Mouse (Mus musculus) cerebellum, adult 2 months (tissue): ENCODE measurements around the gene Cd6. TPM values are rescaled to one million over a fixed set of nuclear protein-coding genes. Genes with fewer than 3 reads are reported as not detected.

Experiments
- DNase-seq, 2 experiments: peaks; one replicate each; pipeline ENCODE4 v3.0.0; 2021
- H3K27ac ChIP-seq: fragments of 200-500 bp; 2 replicates; pipeline ENCODE4 v1.5.1; 2012; ENCODE audit warnings: low read length, control low read depth, inconsistent platforms; ENCODE audit not compliant: insufficient read depth
- H3K27me3 ChIP-seq: fragments of 200-500 bp; 2 replicates; pipeline ENCODE4 v1.6.1; 2012; ENCODE audit warnings: inconsistent platforms, mild to moderate bottlenecking, low read length, moderate library complexity; ENCODE audit not compliant: control insufficient read depth, insufficient read depth
- H3K4me1 ChIP-seq: fragments of 200-500 bp; 2 replicates; pipeline ENCODE4 v1.6.1; 2011; ENCODE audit warnings: low read length; ENCODE audit not compliant: control insufficient read depth, insufficient read depth
- H3K4me3 ChIP-seq: fragments of 200-500 bp; replicated peaks from 2 replicates; pipeline ENCODE3; 2011; ENCODE audit warnings: mild to moderate bottlenecking, low read depth, low read length, control low read depth; ENCODE audit not compliant: insufficient read depth
- CTCF ChIP-seq: fragments of 200-500 bp; IDR thresholded peaks from 2 replicates; pipeline ENCODE4 v1.5.1; 2011; ENCODE audit warnings: low read depth, mild to moderate bottlenecking, control low read depth, low read length, moderate library complexity, borderline replicate concordance; ENCODE audit not compliant: insufficient read depth
- POLR2A ChIP-seq: fragments of 200-500 bp; IDR thresholded peaks from 2 replicates; pipeline ENCODE4 v1.6.1; 2011; ENCODE audit warnings: low read length, control low read depth, borderline replicate concordance; ENCODE audit not compliant: insufficient read depth
- WGBS: fragments of 180-500 bp; shearing (Covaris S2); methylation state at CpG from one replicate; pipeline ENCODE4 v1.1.7; 2018; 5-methylcytosine and 5-hydroxymethylcytosine counted together
- polyA plus RNA-seq: library from polyadenylated mRNA; depleted of rRNA; stranded (reverse); fragments of >200 nt; gene quantifications from 2 replicates; pipeline ENCODE4 v1.2.3, GENCODE M21; 2012

Cd6 gene
- polyA plus RNA-seq, 1 experiment, result 0.10 TPM

DNA sequence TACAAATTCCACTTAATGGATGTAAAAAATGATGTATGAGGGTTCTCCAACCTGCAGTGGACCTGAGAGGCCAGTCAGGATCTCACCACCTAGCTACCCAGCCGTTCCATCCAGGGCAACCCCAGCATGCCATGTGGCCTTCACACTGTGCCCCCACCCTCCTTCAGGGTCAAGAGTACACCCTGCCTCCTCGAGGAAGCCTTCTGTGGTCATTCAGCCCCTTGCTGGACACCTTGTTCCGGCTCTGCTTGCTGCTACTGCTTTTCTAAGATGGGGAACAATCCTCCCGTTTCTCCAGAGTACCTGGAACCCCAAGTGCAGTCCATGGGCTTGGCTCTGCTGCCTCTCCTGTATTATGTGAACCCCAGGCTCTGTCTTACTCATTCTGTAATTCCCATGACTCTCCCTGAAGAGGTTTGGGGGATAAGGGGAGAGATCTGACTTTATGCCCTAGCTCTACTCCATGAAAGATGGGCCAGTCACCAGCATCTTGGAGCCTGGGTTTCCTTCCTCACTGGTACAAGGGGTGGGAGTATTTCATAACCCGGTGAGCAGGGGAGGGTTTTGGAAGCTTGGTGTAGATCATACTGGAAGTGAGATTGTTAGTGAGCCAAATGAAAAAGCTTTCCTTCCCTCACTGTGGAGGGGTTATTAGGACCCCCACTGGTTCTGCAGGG is 38.2 kb upstream of the Cd6 start:
- TF ChIP-seq CTCF (no peak), POLR2A (no peak)
- H3K4me3 ChIP-seq, result peak overlapping the region; percentile 99
- H3K27me3 ChIP-seq, result no peaks in the 10 kb centered on the region
- DNase-seq, result peak in 1 of 2 experiments; percentile 56
- peak overlapping the region; percentile 91 for H3K27ac ChIP-seq
- 2% methylated on average over 5 of the region's 5 CpGs for WGBS
- H3K4me1 ChIP-seq, result peaks cover 46% of the 10 kb centered on the region

DNA sequence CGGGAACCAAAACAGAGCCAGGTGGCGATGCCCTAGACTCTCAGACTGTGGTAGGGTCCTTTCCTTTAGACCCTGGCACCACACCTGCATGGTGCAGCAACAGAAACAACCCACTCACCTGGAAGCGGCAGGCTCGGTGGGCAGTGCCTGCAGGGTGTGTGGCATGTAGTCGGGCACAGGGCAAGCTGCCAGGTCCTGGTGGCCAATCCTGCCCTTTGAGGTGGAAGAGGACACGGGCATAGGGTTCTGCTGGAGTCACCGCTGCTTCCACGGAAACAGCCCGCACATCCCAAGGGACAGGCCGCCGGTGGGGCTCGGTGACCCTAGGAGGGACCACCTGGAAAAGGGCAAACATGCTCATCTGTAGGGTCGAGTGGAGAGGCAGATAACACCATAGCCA is 36.5 kb upstream of the Cd6 start:
- H3K27ac ChIP-seq, result peak overlapping the region; percentile 72
- 15% methylated on average over 13 of the region's 13 CpGs for WGBS
- DNase-seq, result peak; percentile 76 to 77
- peak overlapping the region; percentile 99 for H3K4me3 ChIP-seq
- H3K27me3 ChIP-seq, result no peaks in the 10 kb centered on the region
- H3K4me1 ChIP-seq, result peaks cover 34% of the 10 kb centered on the region
- TF ChIP-seq POLR2A (no peak), CTCF (no peak)

DNA sequence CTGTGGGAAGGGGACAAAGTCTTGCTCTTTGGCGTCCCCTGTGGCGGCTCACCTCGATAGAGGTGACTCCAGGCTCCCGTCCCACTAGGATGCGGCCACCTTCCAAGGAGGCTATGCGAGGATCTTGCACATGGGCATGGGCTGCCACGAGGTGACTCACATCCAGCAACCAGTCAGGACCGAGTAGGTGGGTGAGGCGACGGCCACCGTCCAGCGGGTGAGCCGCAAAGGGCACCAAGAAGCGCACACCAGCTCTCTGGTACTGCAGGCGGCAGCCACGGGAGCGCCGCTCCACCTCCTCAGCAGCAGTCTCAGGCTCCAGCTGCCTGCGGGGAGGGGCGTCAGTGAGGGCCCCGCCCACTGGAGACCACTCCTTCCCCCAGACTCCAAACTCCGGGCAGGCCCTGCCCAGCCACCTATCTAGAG is 30.2 kb upstream of the Cd6 start:
- H3K4me1 ChIP-seq, result peaks cover 33% of the 10 kb centered on the region
- DNase-seq, result peak; percentile 43 to 55
- no peak for TF ChIP-seq POLR2A
- TF ChIP-seq CTCF, result peak; percentile 35; the same call in 1 of the 2 replicates
- WGBS, result 21% methylated on average over 22 of the region's 22 CpGs
- no peak overlapping the region for H3K27ac ChIP-seq
- no peak overlapping the region for H3K4me3 ChIP-seq
- H3K27me3 ChIP-seq, result no peaks in the 10 kb centered on the region

DNA sequence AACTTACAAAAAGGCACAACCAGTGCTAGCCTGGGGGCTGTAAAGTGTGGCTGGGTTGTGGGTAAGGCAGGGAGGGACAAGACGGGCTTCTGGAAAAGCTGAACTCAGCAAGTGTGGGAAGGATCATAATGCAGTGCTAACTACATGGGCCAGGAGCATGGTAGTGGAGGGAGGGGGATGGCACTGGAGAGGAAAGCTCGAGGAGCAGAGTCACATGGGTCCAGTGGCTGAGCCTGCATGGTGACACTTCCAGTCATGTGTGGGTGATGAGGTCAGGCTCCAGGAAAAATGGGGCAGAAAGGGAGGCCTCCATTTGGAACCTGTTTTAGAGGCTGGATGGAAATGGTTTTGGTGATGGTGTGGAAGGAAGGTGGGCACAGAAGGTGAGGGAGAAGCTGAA is 26.7 kb upstream of the Cd6 start:
- Histone ChIP-seq H3K4me1 (peaks cover 18% of the 10 kb centered on the region), H3K4me3 (no peak overlapping the region), H3K27me3 (no peaks in the 10 kb centered on the region), H3K27ac (no peak overlapping the region; the same call in 1 of the 2 replicates)
- TF ChIP-seq CTCF, result no peak
- TF ChIP-seq POLR2A, result no peak; the same call in 1 of the 2 replicates
- DNase-seq, result no peak
- 35% methylated on average over 2 of the region's 2 CpGs for WGBS

DNA sequence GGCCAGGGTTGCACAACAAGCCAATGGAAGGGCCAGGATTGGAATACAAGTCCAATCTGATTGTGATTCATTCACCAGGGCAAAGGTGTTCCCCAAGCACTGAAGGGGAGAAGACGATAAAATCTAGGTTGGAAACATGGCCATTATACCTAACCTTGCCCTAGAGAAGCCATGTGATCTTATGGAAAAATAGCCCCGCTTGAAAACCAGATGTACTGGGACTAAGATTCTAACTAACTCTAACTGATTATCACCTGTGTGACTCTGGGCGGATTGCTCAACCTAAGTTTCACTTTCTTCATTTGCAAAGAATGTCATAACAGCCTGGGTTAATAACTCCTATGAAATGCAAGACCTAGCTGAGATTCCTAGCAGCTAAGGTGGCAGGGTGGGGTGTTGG is 25.6 kb upstream of the Cd6 start:
- no peak overlapping the region for H3K27ac ChIP-seq
- no peak overlapping the region for H3K4me3 ChIP-seq
- peaks cover 14% of the 10 kb centered on the region for H3K4me1 ChIP-seq
- no peaks in the 10 kb centered on the region for H3K27me3 ChIP-seq
- TF ChIP-seq CTCF (no peak), POLR2A (no peak)
- WGBS, result 88% methylated on average over 3 of the region's 3 CpGs
- no peak for DNase-seq

DNA sequence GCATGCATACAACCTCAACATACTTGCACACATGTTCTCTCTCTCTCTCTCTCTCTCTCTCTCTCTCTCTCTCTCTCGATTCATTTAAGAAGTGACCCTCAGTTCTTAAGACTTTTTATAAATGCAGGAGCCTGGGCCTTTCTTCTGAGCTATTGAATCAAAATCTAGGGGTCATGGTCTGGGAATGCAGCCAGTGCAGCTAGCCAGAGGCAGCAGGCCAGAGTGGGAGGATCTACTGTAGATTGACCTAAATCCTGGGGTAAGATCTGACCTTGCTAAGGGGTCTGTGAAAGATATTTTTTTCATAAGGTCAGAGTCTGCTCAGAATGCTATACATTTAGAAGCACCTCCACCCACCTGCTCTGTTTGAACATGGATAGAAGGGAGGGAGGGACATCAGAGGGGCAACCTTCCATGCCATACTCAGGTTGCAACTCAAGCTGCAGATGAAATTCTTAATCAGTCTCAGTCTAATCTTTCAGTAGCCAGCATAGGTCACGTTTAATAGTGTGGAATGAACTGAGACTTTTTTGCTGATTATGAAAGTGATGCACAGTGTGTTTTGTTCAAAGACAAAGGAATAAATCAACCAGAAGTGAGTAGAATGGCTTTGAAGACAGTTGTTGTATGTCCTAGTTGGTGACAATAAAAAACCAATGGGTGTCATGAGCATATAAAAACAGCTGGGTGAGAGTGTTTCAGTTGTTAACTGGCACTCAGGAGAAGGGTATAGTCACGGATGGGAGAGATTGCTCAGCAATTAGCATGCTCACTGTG is 17.6 kb upstream of the Cd6 start:
- no peaks in the 10 kb centered on the region for H3K27me3 ChIP-seq

DNA sequence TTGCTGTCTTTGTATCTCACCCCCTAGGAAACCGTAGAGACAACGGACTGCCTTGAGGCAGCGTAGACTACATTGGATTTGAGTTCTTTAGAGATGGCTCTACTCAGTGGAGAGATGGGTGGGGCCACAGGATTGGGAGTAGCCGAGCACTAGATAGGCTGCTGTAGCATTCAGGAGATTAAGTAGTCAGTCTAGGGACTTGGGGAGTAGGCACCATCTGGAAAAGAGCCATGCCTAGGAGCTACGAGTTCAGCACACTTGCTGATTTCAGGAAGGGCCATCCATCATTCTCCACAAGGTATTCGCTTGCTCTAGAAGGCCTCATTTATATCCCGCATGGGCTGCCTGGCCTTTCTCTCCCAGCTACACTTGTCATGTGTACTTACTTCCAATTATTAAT is 16.3 kb upstream of the Cd6 start:
- Histone ChIP-seq H3K27me3 (no peaks in the 10 kb centered on the region), H3K4me3 (no peak overlapping the region), H3K27ac (no peak overlapping the region), H3K4me1 (peaks cover 3% of the 10 kb centered on the region)
- WGBS, result 86% methylated on average over 7 of the region's 7 CpGs
- TF ChIP-seq CTCF (no peak), POLR2A (no peak)
- DNase-seq, result no peak

More for the DNA sequence above, 17.6 kb upstream of the Cd6 start:
- Histone ChIP-seq H3K27ac (no peak overlapping the region), H3K4me1 (peaks cover 3% of the 10 kb centered on the region), H3K4me3 (no peak overlapping the region)
- TF ChIP-seq CTCF (no peak), POLR2A (no peak)
- WGBS, result 24% methylated on average over 3 of the region's 3 CpGs
- DNase-seq, result peak in 1 of 2 experiments; percentile 49

DNA sequence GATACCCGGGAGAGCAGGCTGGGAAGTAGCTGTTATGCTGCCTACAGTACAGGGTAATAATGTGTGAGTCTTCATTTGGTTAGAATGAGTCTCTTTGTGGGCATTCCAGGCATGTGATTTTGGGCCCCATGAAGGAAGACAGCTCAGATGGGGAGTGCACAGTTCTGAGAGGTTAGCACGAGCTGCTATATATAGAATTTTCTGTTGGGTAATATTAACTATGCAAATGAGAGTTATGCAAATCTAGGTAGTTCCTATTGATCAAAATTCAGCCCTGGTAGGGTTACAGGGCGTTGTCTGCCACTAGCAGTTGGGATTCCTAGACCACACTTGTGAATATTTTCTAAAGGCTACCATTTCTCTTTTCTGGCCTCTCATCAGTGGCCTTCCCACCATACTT is 15.6 kb upstream of the Cd6 start:
- Histone ChIP-seq H3K4me1 (peaks cover 3% of the 10 kb centered on the region), H3K27me3 (no peaks in the 10 kb centered on the region), H3K27ac (no peak overlapping the region), H3K4me3 (no peak overlapping the region)
- 89% methylated on average over 3 of the region's 3 CpGs for WGBS
- no peak for DNase-seq
- TF ChIP-seq CTCF (no peak), POLR2A (no peak)
